Mouse (Mus musculus) v-Abl transformed pro-B cells (cell line): Measurements from ENCODE around the gene Zbtb1.
"Not testable (repeated sequence)": the region's sequence is repeated elsewhere in the genome, so short reads cannot be mapped to it uniquely, and the experiment has no call there.

Experiments used
- in situ Hi-C, 2 experiments: fragments of 400-800 bp; cut with MboI; formaldehyde crosslinking; loops; one replicate each; pipeline ENCODE4 v1.15.1; 2025; ENCODE audit not compliant: unreplicated experiment in 2 of 2

The Zbtb1 gene

DNA sequence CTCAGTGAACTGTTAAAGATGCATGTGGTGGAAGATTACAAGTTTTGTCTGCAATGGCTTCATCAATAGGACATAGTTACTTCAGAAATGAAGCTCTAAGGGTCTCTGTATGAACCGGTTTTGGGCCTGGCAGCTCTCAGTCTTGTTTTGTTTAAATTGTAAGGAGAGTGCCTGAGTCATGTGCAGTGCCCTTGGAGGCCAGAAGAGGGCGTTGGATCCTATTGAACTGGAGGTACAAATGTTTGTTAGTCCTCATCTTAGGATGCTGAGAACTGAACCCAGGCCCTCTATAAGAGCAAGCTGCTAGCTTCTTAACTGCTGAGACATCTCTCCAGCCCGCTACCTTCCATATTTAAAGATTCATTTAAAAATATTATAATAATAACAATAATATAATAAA lies 31.6 kb downstream of the Zbtb1 start:
- in situ Hi-C loops, result no loop called here

DNA sequence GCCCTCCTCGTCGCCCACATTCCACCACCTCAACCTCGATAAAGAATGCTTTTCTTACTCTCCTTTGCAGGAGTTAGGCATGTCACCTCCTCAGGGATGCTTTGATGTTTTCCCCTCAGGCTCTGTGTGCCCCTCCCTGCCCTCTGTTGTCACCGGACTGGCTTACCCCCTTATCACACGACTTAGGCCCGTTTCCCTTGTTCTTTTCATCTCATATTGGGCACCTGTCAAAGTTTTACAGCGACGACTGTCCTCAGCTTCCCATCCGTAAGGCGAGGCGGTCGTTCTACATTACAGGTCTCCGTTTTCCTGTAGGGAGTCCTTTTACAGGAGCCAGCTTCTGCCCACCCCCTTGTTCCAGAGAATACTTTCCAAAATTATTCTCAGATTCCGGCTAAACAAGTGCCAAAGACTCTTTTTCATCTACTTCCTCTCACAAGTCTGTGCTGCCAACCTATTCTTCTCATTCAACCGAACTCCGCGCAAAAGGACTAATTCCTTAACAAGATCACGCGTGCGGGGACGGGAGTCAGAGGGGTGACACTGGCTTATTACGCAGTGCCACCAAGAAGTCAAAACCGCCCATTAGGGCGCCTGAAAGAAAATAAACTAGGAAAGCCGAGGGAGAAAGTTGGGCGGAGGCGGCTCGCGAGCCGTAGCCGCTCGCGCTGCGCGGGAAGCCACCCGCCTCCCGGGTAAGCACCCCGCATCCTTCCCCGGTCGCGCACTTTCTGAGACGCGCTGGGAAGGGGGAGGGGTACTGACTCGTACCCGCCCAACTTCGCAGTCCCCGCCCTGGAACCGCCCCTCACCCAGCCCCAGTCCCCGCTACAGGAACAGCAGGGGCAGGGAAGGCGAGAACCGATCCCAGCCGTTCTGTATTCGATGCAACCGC lies 33.2 kb downstream of the Zbtb1 start:
- in situ Hi-C loops, result no loop called here

DNA sequence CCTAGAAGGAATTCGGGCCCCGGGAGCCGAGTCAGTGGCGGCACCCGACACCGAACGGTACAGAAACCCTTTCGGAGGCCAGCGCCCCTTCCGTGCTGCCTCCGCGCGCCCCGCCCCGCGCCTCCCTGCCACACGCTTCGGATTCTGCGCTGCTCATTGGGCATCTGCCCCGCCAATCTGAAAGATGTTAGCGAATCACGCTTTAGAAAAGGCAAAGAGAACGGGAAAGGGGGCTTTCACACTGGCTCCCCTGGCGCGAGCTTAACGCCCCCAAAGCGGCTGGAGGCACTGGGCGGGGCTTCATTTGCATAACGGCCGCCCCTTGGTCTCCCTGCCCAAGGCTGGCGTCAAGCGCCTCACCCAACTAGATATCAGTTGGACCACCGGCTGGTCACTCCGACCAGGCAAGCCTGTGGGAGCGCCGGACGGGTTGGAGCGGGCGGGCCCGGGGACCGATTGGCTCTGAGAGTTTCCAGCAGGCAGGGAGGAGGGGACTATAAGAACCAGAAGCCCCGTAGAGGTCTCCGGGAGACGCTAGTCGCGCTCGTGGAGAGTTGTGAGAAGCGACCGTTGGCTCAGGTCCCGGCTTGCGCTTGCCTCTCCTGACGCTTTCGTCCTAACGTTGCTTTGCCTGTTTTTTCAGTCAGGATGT lies 33.9 kb downstream of the Zbtb1 start, which contains the start of gene Hspa2:
Gene Hspa2, plus strand, starts transcription at position 291 of the 652 bp plus-strand sequence.
- in situ Hi-C loops, result no loop called here

DNA sequence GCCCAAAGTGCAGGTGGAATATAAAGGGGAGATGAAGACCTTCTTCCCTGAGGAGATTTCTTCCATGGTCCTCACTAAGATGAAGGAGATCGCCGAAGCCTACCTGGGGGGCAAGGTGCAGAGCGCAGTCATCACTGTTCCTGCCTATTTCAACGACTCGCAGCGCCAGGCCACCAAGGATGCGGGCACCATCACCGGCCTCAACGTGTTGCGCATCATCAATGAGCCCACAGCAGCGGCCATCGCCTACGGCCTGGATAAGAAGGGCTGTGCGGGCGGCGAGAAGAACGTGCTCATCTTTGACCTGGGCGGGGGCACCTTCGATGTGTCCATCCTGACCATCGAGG lies 34.7 kb downstream of the Zbtb1 start:
- in situ Hi-C loops, result no loop called here

DNA sequence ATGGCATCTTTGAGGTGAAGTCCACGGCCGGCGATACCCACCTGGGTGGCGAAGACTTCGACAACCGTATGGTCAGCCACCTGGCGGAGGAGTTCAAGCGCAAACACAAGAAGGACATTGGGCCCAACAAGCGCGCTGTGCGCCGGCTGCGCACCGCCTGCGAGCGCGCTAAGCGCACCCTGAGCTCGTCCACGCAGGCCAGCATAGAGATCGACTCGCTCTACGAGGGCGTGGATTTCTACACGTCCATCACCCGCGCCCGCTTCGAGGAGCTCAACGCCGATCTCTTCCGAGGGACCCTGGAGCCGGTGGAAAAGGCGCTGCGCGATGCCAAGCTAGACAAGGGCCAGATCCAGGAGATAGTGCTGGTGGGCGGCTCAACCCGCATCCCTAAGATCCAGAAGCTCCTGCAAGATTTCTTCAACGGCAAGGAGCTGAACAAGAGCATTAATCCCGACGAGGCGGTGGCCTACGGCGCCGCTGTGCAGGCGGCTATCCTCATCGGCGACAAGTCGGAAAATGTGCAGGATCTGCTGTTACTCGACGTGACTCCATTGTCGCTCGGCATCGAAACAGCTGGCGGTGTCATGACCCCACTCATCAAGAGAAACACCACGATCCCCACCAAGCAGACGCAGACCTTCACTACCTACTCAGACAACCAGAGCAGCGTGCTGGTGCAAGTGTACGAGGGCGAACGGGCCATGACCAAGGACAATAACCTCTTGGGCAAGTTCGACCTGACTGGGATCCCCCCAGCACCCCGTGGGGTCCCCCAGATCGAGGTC lies 35.3 kb downstream of the Zbtb1 start:
- in situ Hi-C loops, result no loop called here

DNA sequence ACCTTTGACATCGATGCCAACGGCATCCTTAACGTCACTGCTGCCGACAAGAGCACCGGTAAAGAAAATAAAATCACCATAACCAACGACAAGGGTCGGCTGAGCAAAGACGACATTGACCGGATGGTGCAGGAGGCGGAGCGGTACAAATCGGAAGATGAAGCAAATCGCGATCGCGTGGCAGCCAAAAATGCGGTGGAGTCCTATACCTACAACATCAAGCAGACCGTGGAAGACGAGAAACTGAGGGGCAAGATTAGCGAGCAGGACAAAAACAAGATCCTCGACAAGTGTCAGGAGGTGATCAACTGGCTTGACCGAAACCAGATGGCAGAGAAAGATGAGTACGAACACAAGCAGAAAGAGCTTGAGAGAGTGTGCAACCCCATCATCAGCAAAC lies 35.9 kb downstream of the Zbtb1 start:
- in situ Hi-C loops, result no loop called here

DNA sequence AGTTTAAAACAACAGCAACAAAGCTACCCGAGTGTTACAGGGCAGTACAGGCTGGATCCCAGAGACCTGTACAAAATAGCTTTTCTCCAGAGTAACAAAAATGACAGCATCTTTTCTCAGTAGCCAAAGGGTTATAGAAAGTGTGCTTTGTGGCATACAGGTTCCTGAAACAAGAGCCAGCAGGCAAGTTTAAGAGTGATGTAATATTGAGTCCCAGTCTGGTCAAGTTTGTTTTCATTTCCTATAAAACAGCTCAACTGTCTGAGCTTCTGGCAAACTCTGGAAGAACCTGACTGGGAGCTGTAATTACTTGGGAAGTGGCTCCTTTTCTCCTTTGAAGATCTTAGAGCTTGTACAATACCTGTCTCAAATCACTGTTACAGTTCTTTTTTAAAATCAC lies 37.1 kb downstream of the Zbtb1 start:
- in situ Hi-C loops, result no loop called here

DNA sequence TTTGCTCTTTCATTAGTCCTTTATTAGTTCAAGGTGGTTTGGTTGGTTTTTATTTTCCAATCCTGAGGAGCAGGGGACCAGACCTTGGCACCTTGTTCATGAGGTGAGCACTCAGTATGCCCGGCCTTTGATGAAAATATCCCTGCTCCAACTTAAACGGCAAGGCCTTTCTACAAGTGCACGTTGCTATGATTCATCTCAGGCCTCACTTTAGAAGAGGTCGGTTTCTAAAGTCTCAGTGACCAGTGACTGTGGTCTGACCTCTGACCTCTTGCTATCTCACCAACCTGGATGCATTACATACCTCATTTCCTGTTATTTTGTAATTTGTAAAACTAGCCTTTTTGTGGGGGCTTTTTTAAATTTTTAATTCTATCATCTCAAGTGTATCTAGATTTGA lies 39.1 kb downstream of the Zbtb1 start:
- in situ Hi-C loops, result no loop called here

DNA sequence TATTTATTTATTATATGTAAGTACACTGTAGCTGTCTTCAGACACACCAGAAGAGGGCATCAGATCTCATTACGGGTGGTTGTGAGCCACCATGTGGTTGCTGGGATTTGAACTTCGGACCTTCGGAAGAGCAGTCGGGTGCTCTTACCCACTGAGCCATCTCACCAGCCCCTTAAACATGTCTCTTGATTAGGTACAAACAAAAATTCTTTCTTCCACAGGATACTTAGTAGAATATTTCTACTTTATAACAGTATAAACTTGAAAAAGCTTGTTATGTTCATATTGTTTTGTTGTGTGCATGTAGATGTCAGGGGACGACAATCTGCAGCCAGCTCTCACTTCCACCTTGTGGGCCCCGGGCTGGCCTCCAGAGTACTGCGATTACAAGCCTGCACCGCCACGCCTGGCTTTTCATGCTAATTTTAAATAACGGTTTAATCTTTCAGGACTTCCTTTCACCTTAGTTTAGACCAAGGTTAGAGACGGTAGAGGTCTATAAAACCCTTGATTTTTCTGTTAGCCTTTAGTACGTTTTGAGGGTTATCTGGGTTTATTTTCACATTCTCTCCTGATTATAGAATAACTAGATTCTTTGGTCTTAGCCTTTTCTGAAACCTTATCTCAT lies 45.4 kb downstream of the Zbtb1 start:
- in situ Hi-C loops, result no loop called here

DNA sequence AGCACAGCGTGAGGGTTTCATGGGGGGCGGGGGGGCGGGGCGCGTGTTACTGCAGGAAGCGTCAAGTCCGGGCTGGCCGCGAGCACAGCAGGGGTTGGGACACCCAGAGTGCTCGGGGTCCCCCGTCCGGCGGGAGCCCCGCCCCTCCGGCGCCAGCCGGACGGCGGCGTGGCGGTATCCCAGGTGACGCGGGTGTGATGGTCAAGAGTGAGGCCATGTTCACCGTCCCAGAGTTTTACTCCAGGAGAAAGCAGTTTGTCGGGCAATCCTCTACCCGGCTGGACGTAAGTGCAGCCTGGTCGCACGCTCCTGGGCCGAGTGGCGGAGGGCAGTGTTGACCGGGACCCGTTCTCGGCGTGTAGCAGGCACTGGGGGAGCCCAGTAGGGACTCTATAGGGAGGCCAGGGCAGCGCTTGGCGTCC lies 47.4 kb downstream of the Zbtb1 start, which contains the start of gene Ppp1r36:
Gene Ppp1r36, plus strand, starts transcription at position 106 of the 422 bp plus-strand sequence.
- in situ Hi-C loops, result no loop called here

DNA sequence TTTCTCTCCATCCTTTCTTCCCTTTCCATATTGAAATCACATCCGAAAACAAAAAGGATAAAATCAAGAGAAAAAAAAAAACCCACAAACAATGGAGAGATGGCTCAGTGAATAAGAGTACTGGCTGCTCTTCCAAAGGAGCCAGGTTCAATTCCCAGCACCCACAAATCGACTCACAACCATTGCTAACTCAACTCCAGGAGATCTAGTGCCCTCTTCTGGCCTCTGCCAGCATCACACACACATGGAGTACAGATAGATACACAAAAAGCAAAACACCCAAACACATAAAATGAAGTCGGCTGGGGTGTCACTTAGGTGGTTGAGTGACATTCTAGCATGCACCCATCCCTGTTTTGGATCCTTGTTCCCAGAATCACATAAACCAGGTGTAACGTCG lies 48.3 kb downstream of the Zbtb1 start:
- in situ Hi-C loops, result no loop called here

DNA sequence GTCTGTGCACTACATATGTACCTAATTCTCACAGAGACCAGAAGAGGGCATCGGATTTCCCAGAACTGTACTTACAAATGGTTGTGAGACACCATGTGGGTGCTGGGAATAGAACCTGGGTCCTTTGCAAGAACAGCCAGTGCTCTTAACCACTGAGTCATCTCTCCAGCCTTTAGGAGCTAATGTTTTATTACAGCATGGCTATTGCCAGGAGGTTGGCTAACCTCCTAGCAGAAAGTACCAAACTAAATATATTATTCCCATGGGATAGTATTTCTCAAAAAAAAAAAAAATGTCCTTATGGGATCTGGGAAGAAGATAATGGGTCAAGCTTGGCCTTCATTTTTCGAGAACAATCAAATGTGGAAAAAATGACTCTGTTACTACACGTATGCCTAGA lies 55.2 kb downstream of the Zbtb1 start:
- in situ Hi-C loops, result no loop called here

DNA sequence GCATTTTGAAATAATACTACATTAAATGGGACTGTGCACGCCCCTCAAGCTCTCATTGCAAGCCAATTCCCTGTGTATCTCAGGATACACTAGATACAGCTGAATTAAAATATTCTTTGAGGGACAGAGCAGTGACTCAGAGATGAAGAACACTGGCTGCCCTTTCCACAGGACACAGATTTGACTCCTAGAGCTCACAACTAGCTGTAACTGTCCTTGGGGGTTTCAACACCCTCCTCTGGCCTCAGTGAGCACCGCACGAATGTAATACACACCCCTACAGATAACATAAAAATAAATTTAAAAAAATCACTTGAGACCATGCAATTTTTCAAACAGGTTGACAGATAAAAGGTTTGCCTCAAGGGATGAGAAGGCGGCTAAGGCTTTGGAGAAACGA lies 57.5 kb downstream of the Zbtb1 start:
- in situ Hi-C loops, result no loop called here

DNA sequence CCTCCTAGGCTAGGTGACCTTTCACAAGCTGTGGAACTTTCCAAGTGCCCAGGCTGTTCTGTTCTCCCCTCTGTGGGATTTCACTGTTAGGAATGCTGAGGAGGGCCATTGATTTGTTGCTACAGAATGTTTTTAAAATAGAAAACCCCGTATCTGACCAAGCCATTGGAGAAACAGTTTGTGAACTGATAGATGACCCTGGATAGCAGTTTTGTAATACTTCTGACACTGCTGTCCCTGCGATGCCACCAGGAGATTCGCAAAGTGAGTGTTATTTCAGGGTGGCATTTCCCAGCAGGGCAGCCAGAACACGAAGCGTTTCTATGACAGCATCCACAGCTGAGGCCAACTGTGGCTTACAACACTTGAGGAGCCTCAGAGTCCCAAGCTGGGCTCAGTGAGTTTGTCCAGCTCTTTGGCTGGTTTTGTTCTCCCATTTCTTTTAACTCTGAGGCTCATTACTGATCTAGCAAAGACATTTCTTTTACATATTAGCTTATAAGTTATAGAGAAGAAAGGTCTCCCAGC lies 60.9 kb downstream of the Zbtb1 start:
- in situ Hi-C loops, result no loop called here

DNA sequence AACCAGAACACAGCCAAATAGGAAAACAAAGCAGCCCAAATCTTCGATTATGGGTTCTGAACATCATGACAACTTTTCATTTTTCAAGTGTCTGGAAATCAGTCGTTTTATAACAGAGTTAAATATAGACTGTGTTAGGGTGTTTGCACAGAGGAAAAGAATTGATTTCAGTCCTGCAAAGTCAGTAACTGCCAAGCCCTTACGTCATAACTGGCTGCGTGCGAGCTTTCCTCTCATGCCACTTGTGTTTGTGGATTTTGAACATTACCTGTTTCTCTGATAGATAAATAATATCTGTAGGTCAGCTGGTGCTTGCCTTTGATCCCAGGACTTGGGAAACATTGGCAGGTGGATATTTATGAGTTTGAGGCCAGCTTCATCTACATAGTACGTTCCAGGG lies 61.4 kb downstream of the Zbtb1 start:
- in situ Hi-C loops, result no loop called here

DNA sequence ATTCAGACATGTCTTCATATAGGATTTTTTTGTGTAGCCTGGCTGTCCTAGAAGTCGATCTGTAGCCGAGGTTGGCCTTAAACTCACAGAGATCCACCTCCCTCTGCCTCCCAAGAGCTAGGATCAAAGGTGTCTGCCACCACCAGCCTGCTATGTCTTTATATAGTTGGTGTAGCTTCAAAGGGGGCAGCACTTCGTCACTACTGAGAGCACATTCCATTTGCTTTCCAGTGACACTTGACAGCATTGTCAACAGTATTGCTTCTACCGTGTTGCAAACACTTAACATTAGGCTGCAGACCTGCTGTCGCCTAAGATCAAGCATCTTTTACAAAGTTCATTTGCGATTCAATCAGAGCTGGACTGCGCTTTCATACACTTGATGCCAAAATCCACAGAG lies 64.0 kb downstream of the Zbtb1 start:
- in situ Hi-C loops, result no loop called here

DNA sequence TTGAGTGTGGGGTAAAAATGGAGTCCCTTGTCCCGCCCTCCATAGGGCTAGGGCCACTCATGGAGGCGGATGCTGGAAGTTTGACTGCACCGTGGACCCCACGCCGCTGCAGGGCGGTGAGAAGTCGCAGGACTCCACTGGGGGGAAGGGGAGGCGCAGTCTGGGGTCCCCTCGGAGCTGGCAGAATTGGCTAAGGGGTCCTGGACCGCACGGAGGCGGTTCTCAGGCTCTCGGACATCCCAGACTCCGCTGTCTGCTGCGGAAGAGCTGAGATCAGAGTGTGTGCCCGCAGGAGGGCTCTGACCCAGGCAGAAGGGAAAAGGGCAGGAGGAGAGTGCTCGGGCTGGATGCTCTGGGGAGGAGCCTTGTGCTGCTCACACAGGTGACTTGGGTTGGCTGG lies 65.0 kb downstream of the Zbtb1 start:
- in situ Hi-C loops, result no loop called here

DNA sequence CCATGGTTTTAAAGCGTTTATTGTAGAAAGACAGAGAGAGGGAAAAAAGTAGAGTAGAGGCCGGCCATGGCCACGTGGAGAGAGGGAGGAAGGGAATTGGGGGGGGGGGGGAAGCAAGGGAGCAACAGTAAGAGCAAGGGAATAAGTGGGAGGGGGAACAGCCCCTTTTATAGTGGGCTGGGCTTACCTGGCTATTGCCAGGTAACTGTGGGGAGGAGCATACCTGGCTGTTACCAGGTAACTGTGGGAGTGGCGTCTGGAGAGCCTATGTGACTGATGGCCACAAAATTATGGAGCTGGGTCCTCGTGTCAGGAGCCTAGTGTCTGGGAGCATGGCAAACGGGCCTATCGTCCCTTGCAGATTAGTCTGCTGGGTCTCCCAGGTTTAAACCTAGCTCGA lies 65.5 kb downstream of the Zbtb1 start:
- in situ Hi-C loops, result no loop called here

DNA sequence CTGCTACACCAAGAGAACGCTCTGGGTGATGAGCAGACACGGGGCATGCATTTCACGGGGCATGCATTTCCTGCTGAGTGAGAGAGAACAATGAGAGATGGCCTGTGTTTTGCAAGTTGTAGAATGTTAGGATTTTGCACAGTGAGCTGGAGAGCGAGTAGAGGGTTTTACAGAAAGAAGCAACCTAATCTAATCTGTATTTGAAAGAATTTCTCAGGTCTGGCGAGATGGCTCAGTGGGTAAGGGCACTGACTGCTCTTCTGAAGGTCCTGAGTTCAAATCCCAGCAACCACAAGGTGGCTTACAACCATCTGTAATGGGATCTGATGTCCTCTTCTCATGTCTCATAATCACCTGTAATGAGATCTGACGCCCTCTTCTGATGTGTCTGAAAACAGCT lies 73.4 kb downstream of the Zbtb1 start:
- in situ Hi-C loops, result not testable (repeated sequence)

DNA sequence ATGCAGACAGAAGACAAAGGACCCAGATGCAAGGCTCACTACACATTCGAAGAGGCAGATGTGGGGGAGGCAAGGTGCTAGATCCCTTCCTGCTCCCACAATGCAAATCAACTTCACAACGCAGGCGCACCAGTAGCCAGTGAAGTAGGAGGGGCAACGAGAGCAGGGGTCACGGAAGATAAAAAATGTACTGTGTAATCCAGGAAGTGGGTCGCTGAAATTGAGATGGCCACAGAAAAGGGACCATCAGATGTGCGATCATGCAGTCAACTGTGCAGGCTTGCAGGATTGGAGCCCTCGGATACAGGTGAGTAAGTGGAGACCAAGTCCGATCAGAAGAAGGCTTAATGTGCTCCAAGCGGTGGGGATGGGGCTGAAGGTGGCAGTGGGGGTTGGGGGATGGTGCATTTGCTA lies 74.3 kb downstream of the Zbtb1 start:
- in situ Hi-C loops, result no loop called here

DNA sequence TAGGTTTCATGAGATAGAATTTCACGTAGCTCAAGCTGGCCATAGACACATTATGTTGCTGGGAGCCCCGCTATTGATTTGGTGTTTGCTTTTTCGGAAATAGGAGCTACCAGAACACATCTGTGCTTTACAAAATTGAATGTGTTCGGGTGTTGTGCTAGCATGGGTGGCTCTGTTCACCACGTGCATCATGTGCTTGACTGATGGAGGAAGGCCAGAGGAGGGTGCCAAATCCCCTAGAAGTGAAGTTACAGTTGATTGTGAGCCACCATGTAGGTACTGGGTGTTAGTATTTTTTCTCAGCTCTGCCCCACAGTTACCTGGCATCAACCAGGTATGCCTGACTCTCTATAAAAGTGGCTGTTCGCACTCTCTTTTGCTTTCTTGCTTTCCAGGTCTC lies 74.8 kb downstream of the Zbtb1 start:
- in situ Hi-C loops, result no loop called here
